Mouse (Mus musculus) stomach, postnatal 0 days (tissue): ENCODE data around the gene Tnfsf10.

Source experiments
- CTCF ChIP-seq: IDR thresholded peaks from 2 replicates; pipeline ENCODE4 v1.5.1; 2016; ENCODE audit warnings: antibody characterized with exemption, low read depth, mild to moderate bottlenecking, moderate library complexity
- EP300 ChIP-seq: optimal IDR thresholded peaks from 2 replicates; pipeline ENCODE3; 2016; ENCODE audit warnings: antibody characterized with exemption

DNA sequence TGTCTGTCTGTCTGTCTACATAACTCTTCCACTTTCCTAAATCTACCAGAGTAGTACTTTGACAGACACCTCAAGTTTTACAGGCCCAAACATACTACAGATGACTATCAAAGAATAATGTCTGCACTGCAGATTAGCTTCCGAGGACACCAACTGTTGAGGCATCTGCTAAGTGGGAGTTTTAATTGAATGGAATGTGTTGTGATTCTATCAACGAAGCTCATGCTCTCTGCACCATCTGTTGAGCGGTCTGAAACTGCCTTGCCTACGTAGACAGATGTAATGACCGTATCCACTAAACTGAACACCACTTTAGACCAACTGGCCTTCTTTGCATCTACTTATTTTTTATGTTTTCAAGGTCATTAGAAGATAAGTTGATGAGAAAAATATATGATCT is 31.6 kb downstream of the Tnfsf10 start:
- TF ChIP-seq CTCF (no peak), EP300 (no peak)
